Comparison of ENCODE assay signal across 46 mouse cellular contexts in the genomic region with DNA sequence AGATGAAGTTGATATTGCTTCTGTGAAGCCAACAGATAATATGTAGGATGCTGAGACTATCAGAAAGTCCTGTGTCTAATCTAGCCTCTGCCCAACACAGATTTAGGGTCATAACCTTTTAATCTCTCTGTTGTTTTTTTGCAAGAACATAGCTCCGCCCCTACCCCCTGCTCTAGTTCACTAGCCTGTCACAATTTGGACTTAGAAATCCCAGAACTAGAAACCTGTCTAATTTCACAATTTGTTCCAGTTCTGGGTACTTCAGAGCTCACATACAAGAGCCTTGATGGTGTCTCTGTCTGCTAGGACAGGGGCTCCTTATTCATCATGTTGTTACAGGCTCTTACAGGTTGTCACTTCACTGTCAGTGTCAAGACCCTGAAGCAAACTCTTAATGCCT. TPM values are rescaled to one million over a fixed set of nuclear protein-coding genes. Genes with fewer than 3 reads are reported as not detected.
"Had no signal": no experiment of that assay in that cellular context is flagged by ENCODE, and none has a peak within 500 bp of the region (broad histone marks: within the 10 kb centered on the region; RNA-seq: fewer than 3 reads in every experiment).

No protein-coding gene starts in this region.

- H3K4me1 ChIP-seq: limb, embryonic 10.5 days; limb, embryonic 12.5 days; limb, embryonic 13.5 days; limb, embryonic 15.5 days; liver, embryonic 13.5 days; liver, embryonic 15.5 days; lung, embryonic 15.5 days; megakaryocyte, embryonic 14.5 days; midbrain, embryonic 12.5 days; midbrain, embryonic 13.5 days; midbrain, embryonic 15.5 days; neural tube, embryonic 12.5 days had no signal

- H3K27me3 ChIP-seq: limb, embryonic 12.5 days; limb, embryonic 13.5 days; limb, embryonic 15.5 days; liver, embryonic 13.5 days; liver, embryonic 15.5 days; lung, embryonic 15.5 days; megakaryocyte, embryonic 14.5 days; midbrain, embryonic 12.5 days; midbrain, embryonic 13.5 days; midbrain, embryonic 15.5 days; neural tube, embryonic 12.5 days had no signal

- H3K4me3 ChIP-seq: left cerebral cortex, adult 2 months; limb, embryonic 10.5 days; limb, embryonic 12.5 days; limb, embryonic 13.5 days; limb, embryonic 15.5 days; liver, embryonic 13.5 days; liver, embryonic 15.5 days; lung, embryonic 15.5 days; megakaryocyte, embryonic 14.5 days; midbrain, embryonic 10.5 days; midbrain, embryonic 12.5 days; midbrain, embryonic 13.5 days; midbrain, embryonic 15.5 days; myocyte; neural tube, embryonic 12.5 days had no signal

- H3K36me3 ChIP-seq: limb, embryonic 10.5 days; limb, embryonic 12.5 days; limb, embryonic 13.5 days; limb, embryonic 15.5 days; liver, embryonic 13.5 days; liver, embryonic 15.5 days; lung, embryonic 15.5 days; midbrain, embryonic 10.5 days; midbrain, embryonic 12.5 days; midbrain, embryonic 13.5 days; midbrain, embryonic 15.5 days; neural tube, embryonic 12.5 days had no signal

- DNase-seq: left cerebral cortex, postnatal 4 days; liver, embryonic 13.5 days; lung, adult 18-20 months; lung, adult 2 months; lung, embryonic 14.5 days; lung, postnatal 10 days; lung, postnatal 14 days; lung, postnatal 36 days; lung, postnatal 4 days; midbrain, embryonic 14.5 days had no signal

- H3K27ac ChIP-seq: left cerebral cortex, adult 2 months; limb, embryonic 10.5 days; limb, embryonic 12.5 days; limb, embryonic 13.5 days; limb, embryonic 15.5 days; liver, embryonic 13.5 days; liver, embryonic 14.5 days; liver, embryonic 15.5 days; lung, embryonic 15.5 days; macrophage; midbrain, embryonic 10.5 days; midbrain, embryonic 12.5 days; midbrain, embryonic 13.5 days; midbrain, embryonic 15.5 days; neural tube, embryonic 12.5 days had no signal

- H3K9ac ChIP-seq: limb, embryonic 12.5 days; limb, embryonic 13.5 days; limb, embryonic 15.5 days; liver, embryonic 13.5 days; liver, embryonic 14.5 days; liver, embryonic 15.5 days; lung, embryonic 14.5 days; lung, embryonic 15.5 days; midbrain, embryonic 12.5 days; midbrain, embryonic 13.5 days; midbrain, embryonic 15.5 days; neural tube, embryonic 12.5 days had no signal

- ATAC-seq: lung, postnatal 0 days; midbrain, embryonic 13.5 days; midbrain, embryonic 15.5 days; midbrain, embryonic 16.5 days had no signal

- H3K4me2 ChIP-seq: limb, embryonic 12.5 days; limb, embryonic 13.5 days; limb, embryonic 15.5 days; liver, embryonic 11.5 days; liver, embryonic 13.5 days; liver, embryonic 15.5 days; lung, embryonic 14.5 days; lung, embryonic 15.5 days; midbrain, embryonic 11.5 days; midbrain, embryonic 12.5 days; midbrain, embryonic 13.5 days; midbrain, embryonic 15.5 days; neural tube, embryonic 12.5 days had no signal

- H3K9me3 ChIP-seq: limb, embryonic 10.5 days; limb, embryonic 12.5 days; limb, embryonic 13.5 days; limb, embryonic 15.5 days; liver, embryonic 13.5 days; liver, embryonic 15.5 days; lung, embryonic 15.5 days; megakaryocyte, embryonic 14.5 days; midbrain, embryonic 10.5 days; midbrain, embryonic 12.5 days; midbrain, embryonic 13.5 days; midbrain, embryonic 15.5 days; neural tube, embryonic 12.5 days had no signal

RNA-seq across cellular contexts. Expression of a gene that starts 1.8 kb away (rescaled TPM):
- total RNA-seq: left cerebral cortex, adult 18-20 months; left cerebral cortex, adult 2 months; left cerebral cortex, adult 8-10 months; left cerebral cortex, postnatal 10 days; left cerebral cortex, postnatal 14 days; left cerebral cortex, postnatal 25 days; left cerebral cortex, postnatal 36 days; left cerebral cortex, postnatal 4 days; megakaryocyte progenitor cell, adult 5-6 weeks; megakaryocyte, adult 5-6 weeks; megakaryocyte-erythroid progenitor cell, adult 5-6 weeks; midbrain, postnatal 0 days; monocyte, adult 5-6 weeks had no signal
- polyA plus RNA-seq: limb, embryonic 10.5 days; limb, embryonic 11.5 days; limb, embryonic 12.5 days; limb, embryonic 13.5 days; limb, embryonic 14.5 days; limb, embryonic 15.5 days; liver, embryonic 11.5 days; liver, embryonic 13.5 days; liver, embryonic 14.5 days; liver, embryonic 15.5 days; liver, embryonic 16.5 days; lung, adult 2 months; lung, embryonic 14.5 days; lung, embryonic 15.5 days; lung, embryonic 16.5 days; lung, postnatal 0 days; macrophage; midbrain, embryonic 10.5 days; midbrain, embryonic 11.5 days; midbrain, embryonic 12.5 days; midbrain, embryonic 13.5 days; midbrain, embryonic 14.5 days; midbrain, embryonic 15.5 days; midbrain, embryonic 16.5 days; midbrain, postnatal 0 days; myocyte; neural tube, embryonic 11.5 days; neural tube, embryonic 12.5 days had no signal

RNA-seq across cellular contexts. Expression of a gene that starts 15.7 kb away (rescaled TPM):
- total RNA-seq: left cerebral cortex, adult 18-20 months; left cerebral cortex, adult 2 months; left cerebral cortex, adult 8-10 months; left cerebral cortex, postnatal 10 days; left cerebral cortex, postnatal 14 days; left cerebral cortex, postnatal 25 days; left cerebral cortex, postnatal 36 days; left cerebral cortex, postnatal 4 days; megakaryocyte progenitor cell, adult 5-6 weeks; megakaryocyte, adult 5-6 weeks; megakaryocyte-erythroid progenitor cell, adult 5-6 weeks; midbrain, postnatal 0 days; monocyte, adult 5-6 weeks had no signal
- polyA plus RNA-seq: limb, embryonic 10.5 days; limb, embryonic 11.5 days; limb, embryonic 12.5 days; limb, embryonic 13.5 days; limb, embryonic 14.5 days; limb, embryonic 15.5 days; liver, embryonic 11.5 days; liver, embryonic 13.5 days; liver, embryonic 14.5 days; liver, embryonic 15.5 days; liver, embryonic 16.5 days; lung, adult 2 months; lung, embryonic 14.5 days; lung, embryonic 15.5 days; lung, embryonic 16.5 days; lung, postnatal 0 days; macrophage; midbrain, embryonic 10.5 days; midbrain, embryonic 11.5 days; midbrain, embryonic 12.5 days; midbrain, embryonic 13.5 days; midbrain, embryonic 14.5 days; midbrain, embryonic 15.5 days; midbrain, embryonic 16.5 days; midbrain, postnatal 0 days; myocyte; neural tube, embryonic 11.5 days; neural tube, embryonic 12.5 days had no signal

RNA-seq across cellular contexts. Expression of a gene that starts 29.2 kb away (rescaled TPM):
- total RNA-seq: megakaryocyte progenitor cell, adult 5-6 weeks; megakaryocyte, adult 5-6 weeks; megakaryocyte-erythroid progenitor cell, adult 5-6 weeks; midbrain, postnatal 0 days; monocyte, adult 5-6 weeks had no signal
- polyA plus RNA-seq: limb, embryonic 10.5 days; limb, embryonic 11.5 days; limb, embryonic 12.5 days; liver, embryonic 11.5 days; liver, embryonic 13.5 days; liver, embryonic 14.5 days; liver, embryonic 15.5 days; liver, embryonic 16.5 days; lung, adult 2 months; lung, embryonic 14.5 days; lung, embryonic 15.5 days; lung, embryonic 16.5 days; lung, postnatal 0 days; macrophage; midbrain, embryonic 10.5 days; midbrain, embryonic 11.5 days; midbrain, embryonic 12.5 days; midbrain, embryonic 14.5 days; midbrain, embryonic 15.5 days; myocyte; neural tube, embryonic 11.5 days; neural tube, embryonic 12.5 days had no signal

RNA-seq across cellular contexts. Expression of a gene that starts 29.5 kb away (rescaled TPM):
- total RNA-seq: megakaryocyte progenitor cell, adult 5-6 weeks; megakaryocyte, adult 5-6 weeks; megakaryocyte-erythroid progenitor cell, adult 5-6 weeks; midbrain, postnatal 0 days had no signal
- polyA plus RNA-seq: limb, embryonic 10.5 days; limb, embryonic 11.5 days; limb, embryonic 12.5 days; limb, embryonic 13.5 days; limb, embryonic 14.5 days; limb, embryonic 15.5 days; liver, embryonic 11.5 days; liver, embryonic 13.5 days; liver, embryonic 14.5 days; liver, embryonic 15.5 days; liver, embryonic 16.5 days; lung, adult 2 months; lung, embryonic 14.5 days; lung, embryonic 15.5 days; lung, embryonic 16.5 days; macrophage; midbrain, embryonic 14.5 days; midbrain, postnatal 0 days; myocyte; neural tube, embryonic 11.5 days; neural tube, embryonic 12.5 days had no signal

RNA-seq across cellular contexts. Expression of a gene that starts 51.2 kb away (rescaled TPM):
- total RNA-seq: left cerebral cortex, adult 18-20 months; left cerebral cortex, adult 2 months; left cerebral cortex, adult 8-10 months; left cerebral cortex, postnatal 14 days; left cerebral cortex, postnatal 25 days; left cerebral cortex, postnatal 36 days; megakaryocyte progenitor cell, adult 5-6 weeks; megakaryocyte, adult 5-6 weeks; midbrain, postnatal 0 days; monocyte, adult 5-6 weeks had no signal
- polyA plus RNA-seq: limb, embryonic 10.5 days; limb, embryonic 12.5 days; limb, embryonic 15.5 days; liver, embryonic 11.5 days; liver, embryonic 13.5 days; liver, embryonic 14.5 days; liver, embryonic 15.5 days; liver, embryonic 16.5 days; lung, adult 2 months; lung, embryonic 14.5 days; lung, embryonic 15.5 days; lung, embryonic 16.5 days; lung, postnatal 0 days; macrophage; midbrain, embryonic 10.5 days; midbrain, embryonic 11.5 days; midbrain, embryonic 12.5 days; midbrain, embryonic 13.5 days; midbrain, embryonic 14.5 days; midbrain, embryonic 15.5 days; midbrain, embryonic 16.5 days; midbrain, postnatal 0 days; myocyte; neural tube, embryonic 11.5 days; neural tube, embryonic 12.5 days had no signal
